Mouse (Mus musculus): ENCODE results near the gene Erp27. TPM values are rescaled to one million over a fixed set of nuclear protein-coding genes. Genes with fewer than 3 reads are reported as not detected.
A peak's percentile ranks its signal among the peaks of the same experiment; 100 is the strongest.

The Erp27 gene
- 1 to 10 TPM in 1 of 2 experiments, under 1 TPM in 1; 0.69 to 1.1 TPM for total RNA-seq (2021)
- long read RNA-seq, experiment 1, result 0 reads
- long read RNA-seq, experiment 2, partial matches to known transcripts, result 1 of 1 reads
- long read RNA-seq, experiment 2, other reads (novel, unspliced or antisense), result 0 of 1 reads

- no peak for DNase-seq (ENCODE audit: low spot score in 2 of 2)
Measured at GRCm38 (mm10) chr6:136922080-136922479, at the start of gene Erp27. Gene Erp27, minus strand, starts transcription at chr6:136922180.

- peak in 1 of 2 experiments; percentile 43 for DNase-seq (ENCODE audit: low spot score in 2 of 2)
Measured at GRCm38 (mm10) chr6:136968877-136969276, 46.9 kb upstream of the Erp27 start.

GRCm38 (mm10) chr6:136967466-136967865 lies 45.5 kb upstream of the Erp27 start:
- DNase-seq (ENCODE audit: low spot score in 2 of 2), result no peak

DNA sequence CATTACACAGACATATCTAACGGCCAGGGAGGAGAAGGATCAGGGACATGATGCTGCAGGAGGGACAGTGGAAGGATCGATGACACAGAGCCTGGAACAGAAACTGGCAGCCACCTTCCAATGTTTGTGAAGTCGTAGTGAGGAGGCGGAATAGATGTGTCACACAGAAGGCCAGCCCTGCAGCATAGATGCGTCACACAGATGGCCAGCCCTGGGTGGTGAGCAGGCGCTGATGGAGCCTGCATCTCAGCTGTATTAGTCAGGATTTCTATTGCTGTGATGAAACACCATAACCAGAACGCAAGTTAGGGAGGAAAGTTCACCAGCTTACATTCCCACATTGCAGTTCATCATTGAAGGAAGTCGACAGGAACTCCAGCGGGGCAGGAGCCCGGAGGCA lies 43.9 kb upstream of the Erp27 start:
- no peak for DNase-seq (ENCODE audit: low spot score in 2 of 2)

GRCm38 (mm10) chr6:136964609-136965510 lies 42.9 kb upstream of the Erp27 start:
- no peak for DNase-seq (ENCODE audit: low spot score in 2 of 2)

- no peak for DNase-seq (ENCODE audit: low spot score in 2 of 2)
Measured at GRCm38 (mm10) chr6:136962957-136963356, 41.0 kb upstream of the Erp27 start.

DNA sequence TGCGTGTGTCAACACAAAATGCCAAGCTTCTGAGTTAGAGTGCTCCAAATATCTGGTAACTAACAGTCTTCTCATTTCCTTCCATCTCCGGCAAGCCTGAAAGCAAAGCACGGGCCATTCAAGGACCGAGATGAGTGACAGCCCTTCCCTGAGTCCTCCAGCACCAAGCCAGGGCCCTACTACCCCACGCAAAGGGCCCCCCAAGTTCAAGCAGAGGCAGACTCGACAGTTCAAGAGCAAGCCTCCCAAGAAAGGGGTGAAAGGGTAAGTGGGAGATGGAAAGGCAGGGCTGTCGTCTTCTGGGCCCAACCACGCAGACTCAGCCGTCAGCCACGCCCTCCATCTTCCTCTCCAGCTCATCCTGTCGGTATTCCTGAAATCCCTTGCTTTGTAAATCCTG lies 37.2 kb upstream of the Erp27 start:
- DNase-seq (ENCODE audit: low spot score in 2 of 2), result no peak

DNA sequence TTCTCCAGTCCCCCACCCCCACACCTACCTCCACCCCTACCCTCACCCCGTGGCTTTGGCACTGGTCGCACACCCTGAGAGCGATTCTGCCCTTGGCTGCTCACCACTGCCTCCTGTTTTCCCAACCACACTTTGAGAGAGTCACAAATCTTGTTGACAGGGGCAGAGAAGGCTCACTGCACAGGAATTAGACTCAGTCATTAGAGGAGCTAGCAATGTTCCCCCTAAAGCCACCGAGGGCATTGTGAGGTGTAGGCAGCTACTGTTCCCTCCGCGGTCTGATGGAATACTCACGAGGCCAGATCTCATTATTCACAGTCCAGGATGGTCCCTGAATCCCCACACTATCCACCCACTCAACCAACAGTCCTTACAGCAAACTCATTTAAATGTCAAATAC lies 35.1 kb upstream of the Erp27 start:
- DNase-seq (ENCODE audit: low spot score in 2 of 2), result no peak

- no peak for DNase-seq (ENCODE audit: low spot score in 2 of 2)
Measured at GRCm38 (mm10) chr6:136955240-136955639, 33.3 kb upstream of the Erp27 start.

DNA sequence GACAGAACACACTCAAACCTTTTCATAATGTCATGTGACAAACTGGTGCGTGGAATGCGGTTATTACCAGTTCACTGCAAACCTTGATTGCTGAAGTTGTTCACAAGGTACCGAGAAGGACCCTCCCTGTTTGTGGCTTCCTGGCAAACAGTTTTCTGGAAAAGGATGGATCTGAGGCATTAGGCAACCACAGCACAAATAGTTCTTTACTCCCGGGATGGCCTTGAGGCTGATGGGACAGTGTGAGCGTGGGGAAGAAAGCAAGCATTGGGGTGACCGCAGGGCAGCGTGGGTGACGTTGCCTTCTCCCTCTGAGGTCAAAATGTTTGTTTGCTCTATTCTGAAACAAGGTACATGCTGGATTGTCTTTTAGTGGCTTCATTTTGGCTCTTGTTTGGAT lies 32.7 kb upstream of the Erp27 start:
- DNase-seq (ENCODE audit: low spot score in 2 of 2), result no peak

- no peak for DNase-seq (ENCODE audit: low spot score in 2 of 2)
Measured at GRCm38 (mm10) chr6:136954192-136954591, 32.2 kb upstream of the Erp27 start.

DNA sequence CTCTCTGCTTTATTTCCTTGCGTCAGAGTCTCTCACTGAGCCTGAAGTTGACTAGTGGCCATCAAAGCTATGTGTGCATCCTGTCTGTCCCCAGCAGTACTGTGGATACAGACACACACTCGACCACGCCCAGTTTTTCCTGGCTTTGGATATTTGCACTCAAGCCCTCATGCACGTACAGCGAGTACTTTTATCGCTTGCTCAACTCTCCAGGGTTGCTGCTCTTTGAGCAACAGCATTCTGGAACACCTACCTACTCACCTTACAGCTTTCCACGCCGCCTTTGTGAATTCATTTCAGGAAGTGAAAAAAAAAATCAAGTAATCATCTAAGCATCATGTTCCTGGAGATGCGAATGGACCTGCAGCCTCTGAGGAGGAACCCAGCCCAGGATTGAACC lies 30.9 kb upstream of the Erp27 start:
- no peak for DNase-seq (ENCODE audit: low spot score in 2 of 2)

DNA sequence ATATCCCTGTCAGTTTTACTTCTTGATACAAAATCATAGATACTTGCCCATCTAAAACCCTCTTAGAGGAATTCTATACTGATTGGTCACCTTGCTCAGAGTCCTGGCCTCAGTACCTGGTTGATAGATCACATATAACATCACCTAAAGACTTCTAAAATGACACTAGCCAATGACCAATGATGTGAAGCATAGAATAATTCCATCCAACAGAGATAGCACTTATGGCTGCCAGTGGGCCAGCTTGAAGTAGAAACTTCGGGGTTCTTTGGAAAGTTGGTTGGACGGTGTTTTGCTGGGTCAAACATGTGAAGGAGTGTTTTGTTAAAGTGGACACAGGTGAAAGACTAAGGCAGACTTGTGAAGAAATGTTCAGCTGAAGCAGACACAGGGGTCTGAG lies 28.2 kb upstream of the Erp27 start:
- no peak for DNase-seq (ENCODE audit: low spot score in 2 of 2)

GRCm38 (mm10) chr6:136947716-136948115 lies 25.7 kb upstream of the Erp27 start:
- no peak for DNase-seq (ENCODE audit: low spot score in 2 of 2)

GRCm38 (mm10) chr6:136946943-136947342 lies 25.0 kb upstream of the Erp27 start:
- DNase-seq (ENCODE audit: low spot score in 2 of 2), result no peak

- DNase-seq (ENCODE audit: low spot score in 2 of 2), result no peak
Measured at GRCm38 (mm10) chr6:136946241-136946640, 24.3 kb upstream of the Erp27 start.

- DNase-seq (ENCODE audit: low spot score in 2 of 2), result no peak
Measured at GRCm38 (mm10) chr6:136944511-136944910, 22.5 kb upstream of the Erp27 start.

DNA sequence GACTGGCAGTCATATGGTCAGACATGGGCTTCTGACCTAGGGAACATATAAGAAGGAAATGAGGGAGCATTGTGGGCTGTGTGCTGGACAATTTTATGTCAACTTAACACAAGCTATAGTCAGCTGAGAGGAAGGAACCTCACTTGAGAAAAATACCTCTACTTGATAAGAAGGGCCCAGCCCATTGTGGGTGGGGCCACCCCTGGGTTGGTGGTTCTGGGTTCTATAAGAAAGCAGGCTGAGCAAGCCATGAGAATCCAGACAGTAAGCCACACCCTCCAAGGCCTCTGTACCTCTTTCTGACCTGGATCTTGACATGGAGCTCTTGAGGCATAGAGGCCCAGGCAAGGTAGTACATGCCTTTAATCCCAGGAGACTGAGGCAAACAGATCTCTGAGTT lies 21.4 kb upstream of the Erp27 start:
- no peak for DNase-seq (ENCODE audit: low spot score in 2 of 2)

DNA sequence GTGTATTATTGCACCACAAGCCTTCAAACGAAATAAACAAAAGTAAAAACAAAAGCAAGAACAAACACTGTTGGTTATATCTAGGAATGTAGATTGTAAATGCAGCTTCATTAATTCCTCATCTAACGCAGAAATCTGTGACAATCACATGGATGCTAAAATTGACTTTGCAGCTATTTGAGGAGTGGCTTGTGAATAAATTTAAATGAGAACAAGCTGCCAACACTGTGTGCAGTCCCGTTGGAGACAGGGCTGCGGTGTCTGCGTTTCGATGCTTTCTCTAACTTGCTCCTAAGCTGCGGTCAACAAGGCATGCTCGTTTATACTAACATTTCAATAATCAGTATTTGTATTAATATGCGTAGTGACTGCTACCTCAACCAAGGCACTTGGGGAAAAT lies 20.3 kb upstream of the Erp27 start:
- no peak for DNase-seq (ENCODE audit: low spot score in 2 of 2)

GRCm38 (mm10) chr6:136941051-136942021 lies 19.4 kb upstream of the Erp27 start, which contains the start of gene Arhgdib:
Gene Arhgdib, minus strand, starts transcription at chr6:136941899.
- no peak for DNase-seq (ENCODE audit: low spot score in 2 of 2)

DNA sequence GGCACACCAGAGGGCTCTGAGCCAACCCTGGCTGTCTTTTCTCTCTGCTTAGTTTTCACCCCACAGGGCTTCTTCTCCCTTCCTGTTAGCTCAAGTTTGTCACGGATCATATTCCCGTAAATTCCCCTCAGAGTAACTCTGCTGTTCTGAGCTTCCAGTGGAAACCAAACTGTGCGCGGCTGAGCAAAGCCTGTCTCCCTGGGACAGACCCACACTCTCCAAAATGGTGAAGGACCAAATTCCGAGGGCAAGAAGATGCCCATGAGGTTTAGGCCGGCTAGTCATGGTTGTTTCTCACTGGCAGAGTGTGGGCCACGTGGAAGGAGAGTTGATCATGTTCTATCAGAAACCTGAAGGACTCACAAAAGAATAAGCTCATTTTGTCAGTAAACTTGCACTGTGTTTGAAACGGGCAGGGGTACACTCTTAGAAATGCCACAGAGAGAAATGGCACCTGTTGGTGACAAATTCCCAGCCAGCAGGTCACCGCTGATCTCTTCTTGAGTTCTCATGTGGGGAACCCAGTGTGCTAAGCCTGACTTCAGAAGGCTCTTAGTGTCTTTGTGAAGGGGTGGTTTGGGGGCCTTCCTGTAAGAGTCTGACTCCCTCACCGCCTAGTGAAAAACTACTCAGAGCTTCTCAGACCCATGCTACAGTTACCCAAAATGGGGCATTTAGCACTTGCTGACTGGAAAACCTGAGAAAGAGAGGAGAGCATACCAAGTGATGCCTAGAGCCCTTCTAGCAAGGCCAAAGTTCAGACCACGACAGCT lies 18.4 kb upstream of the Erp27 start:
- DNase-seq (ENCODE audit: low spot score in 2 of 2), result no peak

All from layer of hippocampus, postnatal 14 days (tissue).